Mouse (Mus musculus) G1E-ER4 (cell line): Measurements from ENCODE around the gene Ankle1. TPM values are rescaled to one million over a fixed set of nuclear protein-coding genes. Genes with fewer than 3 reads are reported as not detected.

Source experiments
- GATA1 ChIP-seq: IDR thresholded peaks from one replicate; pipeline ENCODE4 v1.8.0; 2012; ENCODE audit warnings: low read length, inconsistent platforms
- polyA plus RNA-seq: library from polyadenylated mRNA; stranded (reverse); fragments of >175 nt; gene quantifications from 2 replicates; pipeline ENCODE4 v1.2.3, GENCODE M21; 2012

The Ankle1 gene
- polyA plus RNA-seq, 1 experiment: 50.9 TPM

- no peak for TF ChIP-seq GATA1
These were observed 39.3 kb downstream of the Ankle1 start for GRCm38 (mm10) chr8:71445096-71445495.

- TF ChIP-seq GATA1: no peak
These were observed 45.5 kb downstream of the Ankle1 start for GRCm38 (mm10) chr8:71451337-71451736.

GRCm38 (mm10) chr8:71451777-71452176, 46.0 kb downstream of the Ankle1 start:
- no peak for TF ChIP-seq GATA1

- no peak for TF ChIP-seq GATA1
These were observed 46.9 kb downstream of the Ankle1 start for GRCm38 (mm10) chr8:71452669-71453068.

- TF ChIP-seq GATA1: no peak
These were observed 48.9 kb downstream of the Ankle1 start for GRCm38 (mm10) chr8:71454668-71455067.

- TF ChIP-seq GATA1: no peak
These were observed 51.1 kb downstream of the Ankle1 start for GRCm38 (mm10) chr8:71456906-71457305.

GRCm38 (mm10) chr8:71457659-71458270, 52.0 kb downstream of the Ankle1 start:
- no peak for TF ChIP-seq GATA1

Other genes with a start within 250 kb of the Ankle1 start
- gene Myo9b, start 133.3 kb upstream of the Ankle1 start, polyA plus RNA-seq: 56.8 and 57.3 TPM in 2 replicates
- 15.7 and 24.4 TPM in 2 replicates for gene Haus8, start 133.1 kb upstream of the Ankle1 start, polyA plus RNA-seq
- gene Use1, start 39.2 kb upstream of the Ankle1 start, polyA plus RNA-seq: 183 and 196 TPM in 2 replicates
- 51.3 and 71.7 TPM in 2 replicates for gene Ocel1, start 34.7 kb upstream of the Ankle1 start, polyA plus RNA-seq
- 63.4 and 72.0 TPM in 2 replicates for gene Nr2f6, start 24.1 kb upstream of the Ankle1 start, polyA plus RNA-seq
- 0.04 and 0.10 TPM in 2 replicates for gene Ushbp1, start 10.2 kb upstream of the Ankle1 start, polyA plus RNA-seq
- 146 and 153 TPM in 2 replicates for gene Babam1, start 9.1 kb upstream of the Ankle1 start, polyA plus RNA-seq
- gene Abhd8, start 57.6 kb downstream of the Ankle1 start, polyA plus RNA-seq: 18.9 and 25.3 TPM in 2 replicates
- 221 and 248 TPM in 2 replicates for gene Mrpl34, start 58.9 kb downstream of the Ankle1 start, polyA plus RNA-seq
- 284 and 345 TPM in 2 replicates for gene Dda1, start 63.2 kb downstream of the Ankle1 start, polyA plus RNA-seq
- 1.1 and 1.2 TPM in 2 replicates for gene Ano8, start 80.0 kb downstream of the Ankle1 start, polyA plus RNA-seq
- gene Gtpbp3, start 82.1 kb downstream of the Ankle1 start, polyA plus RNA-seq: 40.9 and 51.0 TPM in 2 replicates
- 1.9 and 2.4 TPM in 2 replicates for gene Plvap, start 105.7 kb downstream of the Ankle1 start, polyA plus RNA-seq
- gene Ccdc194, start 119.7 kb downstream of the Ankle1 start, polyA plus RNA-seq: not detected in 2 replicates
- gene Bst2, start 131.4 kb downstream of the Ankle1 start, polyA plus RNA-seq: 17.1 and 18.8 TPM in 2 replicates
- gene Mvb12a, start 136.9 kb downstream of the Ankle1 start, polyA plus RNA-seq: 135 and 147 TPM in 2 replicates
- gene Tmem221, start 152.9 kb downstream of the Ankle1 start, polyA plus RNA-seq: not detected in 2 replicates
- gene Nxnl1, start 160.6 kb downstream of the Ankle1 start, polyA plus RNA-seq: not detected in 2 replicates
- not detected in 2 replicates for gene Slc27a1, start 162.9 kb downstream of the Ankle1 start, polyA plus RNA-seq
- 435 and 550 TPM in 2 replicates for gene Pgls, start 186.2 kb downstream of the Ankle1 start, polyA plus RNA-seq
- 7.9 and 8.6 TPM in 2 replicates for gene Fam129c, start 191.6 kb downstream of the Ankle1 start, polyA plus RNA-seq
- 41.9 and 53.0 TPM in 2 replicates for gene Colgalt1, start 205.0 kb downstream of the Ankle1 start, polyA plus RNA-seq